Mouse (Mus musculus): ENCODE measurements around the gene Cbfa2t2.

Cbfa2t2 gene

DNA sequence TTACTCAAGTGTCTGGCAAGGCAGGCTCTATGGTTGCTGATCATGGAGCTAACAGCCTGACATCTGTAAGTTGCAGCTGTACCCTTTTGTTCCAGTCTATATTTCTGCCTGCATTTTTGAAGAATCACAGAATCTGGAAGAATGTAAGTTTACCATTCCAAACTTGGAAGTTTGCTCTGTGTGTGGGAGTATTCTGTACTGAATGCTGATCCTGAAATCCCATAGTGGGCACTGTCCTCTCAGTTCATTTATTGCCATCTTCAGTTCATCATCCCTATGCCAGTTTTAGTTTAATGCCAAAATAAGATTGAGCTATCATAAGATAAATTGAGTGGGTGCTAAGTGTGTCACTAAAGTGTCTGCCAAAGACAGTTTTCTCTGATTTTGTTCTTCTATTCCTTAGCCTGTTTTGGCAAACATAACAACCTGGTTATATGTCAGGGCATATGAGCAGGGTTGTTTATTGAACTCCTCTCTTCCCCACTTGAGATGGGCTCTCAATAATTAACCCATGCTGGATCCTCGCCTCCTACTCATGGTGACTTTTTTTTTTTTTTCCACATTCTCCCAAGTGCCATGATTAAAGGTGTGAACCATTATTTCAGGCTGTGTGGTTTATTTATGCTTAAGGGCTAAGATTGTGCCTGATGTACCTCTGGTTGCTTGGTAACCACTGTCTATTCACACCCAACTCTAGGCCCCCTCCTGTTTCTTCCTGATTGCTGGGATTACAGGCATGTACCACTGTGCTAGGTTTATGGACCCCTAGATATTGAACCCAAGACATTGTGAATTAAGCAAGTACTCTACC, 38.2 kb downstream of the Cbfa2t2 start:
- DNase-seq (ENCODE audit: low read depth, low spot score), result no peak

DNA sequence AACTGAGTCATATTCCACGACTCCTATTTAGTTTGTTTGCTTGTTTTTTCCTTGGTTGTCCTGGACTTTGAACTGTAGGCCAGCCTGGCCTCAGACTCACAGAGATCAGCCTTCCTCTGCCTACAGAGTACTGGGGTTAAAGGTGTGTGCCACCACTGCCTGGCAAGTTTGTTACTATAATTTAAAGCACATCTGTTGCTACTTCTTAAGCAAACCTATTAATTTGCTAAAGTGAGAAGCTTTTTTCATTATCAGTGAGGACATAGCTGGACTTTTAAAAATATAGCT, 38.7 kb downstream of the Cbfa2t2 start:
- DNase-seq (ENCODE audit: low read depth, low spot score), result no peak

DNA sequence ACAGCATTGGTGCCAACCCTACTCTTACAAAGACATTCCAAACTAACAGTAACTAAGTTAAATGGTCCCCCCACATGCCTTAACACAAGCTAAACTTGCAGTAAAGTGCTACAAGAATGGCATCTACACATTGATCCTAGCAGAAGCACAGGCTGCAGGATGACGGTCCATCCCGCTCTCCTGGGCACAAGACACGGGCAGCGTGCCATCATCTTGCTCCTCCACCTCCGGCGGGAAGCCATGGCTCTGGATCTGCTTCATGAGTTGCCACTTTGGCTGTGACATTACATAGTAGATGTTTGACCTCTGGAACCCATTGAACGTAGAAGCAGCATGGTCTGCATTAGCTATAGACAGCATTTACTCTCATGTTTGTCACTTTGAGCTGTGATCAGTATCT, 39.6 kb downstream of the Cbfa2t2 start:
- DNase-seq (ENCODE audit: low read depth, low spot score), result no peak

DNA sequence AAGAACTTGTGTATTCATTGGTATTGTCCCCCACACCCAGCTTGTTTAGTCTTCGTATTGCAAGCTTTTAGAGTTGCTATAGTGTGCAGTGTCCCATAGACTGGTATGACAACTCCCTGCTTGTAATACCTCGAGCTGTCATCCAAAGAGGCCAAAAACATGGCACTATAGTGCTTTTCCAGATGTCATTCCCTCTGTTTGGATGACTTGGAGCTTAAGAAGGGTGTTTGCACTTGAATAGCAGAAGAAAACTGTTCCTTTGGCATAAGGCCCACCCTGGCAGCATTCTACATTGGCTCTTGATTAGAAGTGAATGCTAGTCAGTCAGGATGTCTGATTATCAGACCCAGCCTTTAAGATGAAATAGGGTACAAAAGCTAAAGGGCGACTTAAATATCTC, 40.7 kb downstream of the Cbfa2t2 start:
- DNase-seq (ENCODE audit: low read depth, low spot score), result no peak

DNA sequence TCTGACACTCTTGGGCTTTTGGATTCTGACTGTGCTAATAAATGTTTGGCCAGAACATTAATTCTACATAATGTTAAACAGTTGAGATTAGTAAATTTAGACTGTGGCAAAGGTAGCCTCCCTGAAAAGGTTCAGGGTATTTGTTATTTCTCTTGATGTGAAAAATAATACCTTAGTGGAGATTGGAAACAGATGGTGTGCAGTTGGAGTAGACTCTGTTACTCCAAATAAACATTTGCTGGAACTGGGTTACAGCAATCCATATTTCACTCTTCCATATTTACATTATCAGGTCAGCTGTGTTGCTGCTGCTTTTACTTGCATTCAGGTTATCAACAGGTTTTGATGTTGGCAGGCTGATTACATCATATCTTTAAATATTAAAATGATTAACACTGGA, 55.5 kb downstream of the Cbfa2t2 start:
- DNase-seq (ENCODE audit: low read depth, low spot score), result no peak

DNA sequence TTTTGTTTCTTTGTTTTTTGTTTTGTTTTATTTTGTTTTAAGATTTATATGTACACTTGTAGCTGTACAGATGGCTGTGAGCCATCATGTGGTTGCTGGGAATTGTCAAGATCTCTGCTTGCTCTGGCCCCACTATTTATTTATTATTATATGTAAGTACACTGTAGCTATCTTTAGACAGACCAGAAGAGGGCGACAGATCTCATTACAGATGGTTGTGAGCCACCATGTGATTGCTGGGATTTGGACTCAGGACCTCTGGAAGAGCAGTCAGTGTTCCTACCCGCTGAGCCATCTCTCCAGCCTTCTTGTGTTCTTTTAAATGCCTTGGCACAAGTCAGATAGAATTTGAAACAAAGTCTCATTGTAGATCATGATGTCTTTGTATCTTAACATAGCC, 57.3 kb downstream of the Cbfa2t2 start:
- DNase-seq (ENCODE audit: low read depth, low spot score), result peak; percentile 24

DNA sequence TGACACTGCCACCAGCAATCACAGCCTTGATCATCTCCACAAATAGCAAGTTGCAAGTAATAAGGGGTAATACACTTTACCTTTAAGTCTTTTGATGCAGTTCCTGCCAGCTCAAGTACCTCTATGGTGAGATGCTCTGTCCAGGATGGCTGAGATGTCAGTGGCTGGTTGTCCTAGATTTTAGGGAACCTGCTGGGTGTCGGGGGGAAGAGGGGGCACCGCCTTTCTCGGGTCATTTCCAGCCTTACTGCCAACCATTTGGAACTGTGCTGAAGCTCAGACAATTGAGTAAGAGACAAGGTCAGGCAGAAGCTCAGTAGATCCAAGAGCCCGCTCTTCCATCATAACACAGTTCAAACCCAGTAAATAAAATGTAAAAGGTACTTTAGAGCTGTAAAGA, 58.7 kb downstream of the Cbfa2t2 start:
- DNase-seq (ENCODE audit: low read depth, low spot score), result no peak

DNA sequence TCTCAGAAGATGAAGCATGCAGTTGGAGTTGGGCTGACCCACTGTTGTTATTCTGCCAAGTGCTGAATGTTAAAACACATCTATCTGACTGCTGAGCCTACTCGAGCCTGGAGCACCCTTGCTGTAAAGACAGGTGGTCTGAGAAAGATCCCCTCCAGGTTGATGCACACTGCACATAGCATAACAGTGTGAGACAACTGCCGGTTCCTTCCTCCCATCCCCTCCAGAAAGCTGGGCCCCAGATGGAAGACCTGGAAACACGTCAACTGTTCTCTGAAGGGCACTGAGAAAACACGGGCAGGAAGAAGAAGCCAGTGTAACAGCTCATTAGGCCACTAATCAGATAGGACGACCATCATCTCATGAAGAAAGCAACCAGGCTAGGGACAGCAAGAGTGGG, 62.3 kb downstream of the Cbfa2t2 start:
- no peak for DNase-seq (ENCODE audit: low read depth, low spot score)

DNA sequence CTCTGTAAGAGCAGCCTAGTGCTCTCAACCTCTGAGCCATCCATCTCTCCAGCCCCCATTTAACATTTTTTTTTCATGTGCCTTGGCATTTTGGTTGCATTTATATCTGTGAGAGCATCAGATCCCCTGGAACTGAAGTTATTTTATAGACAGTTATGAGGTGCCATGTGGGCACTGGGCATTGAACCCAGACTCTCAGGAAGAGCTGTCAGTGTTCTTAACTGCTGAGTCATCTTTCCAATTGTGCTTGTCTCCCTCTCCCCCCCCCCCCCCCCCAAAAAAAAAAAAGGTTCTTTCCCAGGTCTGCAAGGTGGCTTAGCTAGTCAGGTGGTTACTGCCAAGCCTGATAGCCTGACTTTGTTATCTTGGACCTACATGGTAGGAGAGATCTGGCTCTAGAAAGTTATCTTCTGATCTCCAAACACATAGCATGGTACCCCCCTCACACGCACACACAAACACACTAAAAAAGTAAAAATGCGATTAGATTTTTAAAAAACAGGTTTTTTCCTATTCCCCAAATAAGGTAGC, 63.5 kb downstream of the Cbfa2t2 start:
- no peak for DNase-seq (ENCODE audit: low read depth, low spot score)

DNA sequence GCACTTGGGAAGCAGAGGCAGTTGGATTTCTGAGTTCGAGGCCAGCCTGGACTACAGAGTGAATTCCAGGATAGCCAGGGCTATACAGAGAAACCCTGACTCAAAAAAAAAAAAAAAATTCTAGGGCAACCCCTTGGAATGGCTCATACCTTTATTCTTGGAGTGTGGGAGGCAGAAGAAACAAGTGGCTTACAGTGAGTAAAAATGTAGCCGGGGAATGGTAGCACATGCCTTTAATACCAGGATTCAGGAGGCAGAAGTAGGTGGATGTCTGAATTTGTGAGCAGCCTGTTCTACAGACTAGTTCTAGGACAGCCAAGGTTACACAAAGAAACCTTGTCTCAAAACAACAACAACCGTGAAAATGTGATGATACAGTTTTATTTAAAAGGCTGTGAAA, 64.5 kb downstream of the Cbfa2t2 start:
- DNase-seq (ENCODE audit: low read depth, low spot score), result no peak

DNA sequence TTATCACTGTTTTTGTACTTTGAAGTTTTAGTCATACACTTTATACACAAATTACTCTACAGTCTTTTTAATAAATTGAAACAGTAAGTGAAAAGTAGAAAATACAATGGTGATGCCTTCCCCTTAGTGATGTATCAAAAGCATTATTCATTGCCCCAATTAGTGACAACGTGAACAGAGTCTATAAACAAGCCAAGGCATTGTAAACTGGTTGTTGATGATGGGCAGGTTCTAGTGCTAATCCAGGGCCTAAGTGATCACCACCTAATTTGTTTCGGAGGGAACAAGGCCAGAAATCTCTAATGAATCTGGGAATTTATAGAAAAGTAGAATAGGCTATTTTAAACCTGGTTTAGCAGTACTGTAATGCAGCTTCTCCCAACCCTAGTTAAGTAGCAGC, 70.8 kb downstream of the Cbfa2t2 start:
- no peak for DNase-seq (ENCODE audit: low read depth, low spot score)

DNA sequence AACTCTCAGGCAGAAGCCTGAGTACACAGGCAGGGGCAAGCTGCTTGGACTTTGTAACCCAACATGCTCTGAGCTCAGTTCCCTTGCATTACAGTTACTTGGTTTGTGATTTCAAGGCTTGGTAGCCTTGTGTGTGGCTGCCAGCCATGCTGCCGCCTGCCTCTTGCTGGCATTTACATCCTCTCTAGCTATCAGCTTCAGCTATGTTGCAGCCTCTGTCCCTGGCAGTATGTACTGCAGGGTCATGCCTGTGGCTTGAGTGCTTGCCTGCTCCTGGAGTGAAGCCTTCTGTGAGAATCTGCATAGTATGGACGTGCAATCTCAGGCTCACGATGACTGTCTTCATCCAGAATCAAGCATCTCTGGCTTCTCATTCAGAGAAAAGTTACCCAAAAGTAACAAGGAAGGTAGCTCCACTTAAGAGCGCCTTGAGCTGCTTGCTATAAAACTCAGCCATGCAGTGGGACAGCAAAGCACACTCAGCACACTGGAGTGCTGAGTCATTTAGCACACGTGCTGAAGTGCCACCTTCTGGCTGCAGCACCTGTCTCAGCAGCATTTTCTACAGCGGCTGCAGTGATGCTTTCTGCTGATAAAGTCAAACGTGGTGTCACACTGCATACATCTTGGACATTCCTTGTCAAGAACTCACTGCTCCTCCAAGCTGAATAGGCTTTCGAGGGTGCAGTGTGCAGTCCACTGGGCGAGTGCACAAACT, 71.4 kb downstream of the Cbfa2t2 start:
- no peak for DNase-seq (ENCODE audit: low read depth, low spot score)

DNA sequence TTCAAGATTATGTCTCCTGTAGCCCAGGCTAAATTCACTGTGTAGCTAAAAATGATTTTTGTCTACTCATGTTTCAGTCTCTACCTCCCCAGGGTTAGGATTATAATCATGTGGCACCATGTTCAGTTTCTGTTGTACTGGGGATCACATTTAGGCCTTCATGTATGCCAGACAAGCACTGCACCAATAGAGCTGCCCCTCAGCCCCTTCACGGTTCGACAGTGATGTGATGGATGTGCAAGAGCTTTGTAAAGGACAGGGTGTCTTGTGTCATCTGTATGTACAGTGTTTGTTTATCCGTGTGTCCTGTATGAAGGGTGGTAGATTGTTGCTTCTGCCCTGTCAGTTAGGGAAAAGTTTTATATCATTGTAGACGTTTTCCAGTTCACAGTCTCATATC, 72.2 kb downstream of the Cbfa2t2 start:
- DNase-seq (ENCODE audit: low read depth, low spot score), result no peak

DNA sequence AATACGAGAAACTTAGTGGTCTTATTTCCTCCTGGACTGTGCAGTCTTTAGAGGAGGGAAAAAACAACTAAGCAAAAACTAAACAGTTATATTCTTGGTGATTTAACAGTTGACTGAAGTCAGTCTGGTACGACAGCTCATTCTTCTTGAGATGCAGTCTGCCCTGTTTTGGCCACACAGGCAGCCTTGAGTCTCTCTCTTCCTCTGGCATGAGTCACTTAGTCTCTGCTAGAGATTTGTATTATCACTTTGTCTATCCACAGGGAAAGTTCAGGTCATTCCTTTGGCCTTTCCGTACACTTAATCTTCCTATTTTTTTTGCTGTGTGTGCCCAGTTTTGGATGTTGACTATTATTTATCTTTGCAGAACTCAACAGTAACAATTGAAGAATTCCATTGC, 73.9 kb downstream of the Cbfa2t2 start:
- no peak for DNase-seq (ENCODE audit: low read depth, low spot score)

DNA sequence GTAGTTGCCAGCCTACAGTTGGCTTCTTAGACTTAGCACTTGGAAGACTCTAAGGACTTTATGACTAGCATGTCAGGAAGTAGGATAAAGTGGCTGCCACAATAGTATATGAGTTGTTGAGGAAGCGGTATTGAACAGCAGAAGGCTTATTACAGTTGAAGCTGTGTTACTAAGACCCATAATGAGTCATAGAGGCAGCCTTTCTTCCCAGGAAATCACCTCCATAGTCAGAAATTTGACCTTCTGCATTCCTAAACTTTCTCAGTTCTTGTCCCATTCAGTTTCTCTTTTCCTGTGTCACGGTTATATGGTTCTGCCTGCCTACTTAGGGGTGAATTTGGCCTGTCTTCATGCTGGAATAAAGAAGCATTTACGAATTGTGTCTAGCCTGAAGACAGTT, 80.7 kb downstream of the Cbfa2t2 start:
- no peak for DNase-seq (ENCODE audit: low read depth, low spot score)

DNA sequence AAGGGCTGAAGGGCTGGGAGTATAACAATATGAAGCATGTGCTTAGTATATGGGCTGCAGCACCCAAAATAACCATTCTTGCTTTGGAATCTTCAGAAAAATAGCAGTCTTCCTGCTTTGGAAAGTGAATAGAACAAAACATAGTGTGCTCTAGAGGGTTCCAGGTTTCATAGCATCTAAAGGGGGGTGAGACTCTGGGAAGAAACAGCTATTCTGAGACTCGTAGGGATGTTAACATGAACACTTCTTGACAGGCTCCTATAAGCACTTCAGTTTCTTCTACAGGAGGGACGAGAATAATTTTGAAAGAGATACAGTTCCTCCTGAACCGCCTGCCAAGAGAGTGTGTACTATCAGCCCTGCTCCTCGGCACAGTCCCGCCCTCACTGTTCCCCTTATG, 81.1 kb downstream of the Cbfa2t2 start:
- no peak for DNase-seq (ENCODE audit: low read depth, low spot score)

DNA sequence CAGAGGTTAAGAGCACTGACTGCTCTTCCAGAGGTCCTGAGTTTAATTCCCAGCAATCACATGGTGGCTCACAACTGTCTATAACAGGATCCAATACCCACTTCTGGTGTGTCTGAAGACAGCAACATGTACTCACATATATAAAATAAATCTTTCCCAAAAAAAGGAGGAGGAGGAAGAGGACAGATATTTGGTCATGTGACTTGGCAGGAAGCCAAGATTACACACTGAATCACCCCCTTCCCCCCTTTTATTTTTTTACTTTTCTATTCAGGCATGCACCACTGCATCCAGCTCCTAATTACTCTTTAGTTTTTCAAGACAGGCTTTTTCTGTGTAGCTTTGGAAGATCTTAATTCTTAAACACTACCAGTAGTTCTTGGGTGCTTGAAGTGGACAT, 85.2 kb downstream of the Cbfa2t2 start:
- no peak for DNase-seq (ENCODE audit: low read depth, low spot score)

DNA sequence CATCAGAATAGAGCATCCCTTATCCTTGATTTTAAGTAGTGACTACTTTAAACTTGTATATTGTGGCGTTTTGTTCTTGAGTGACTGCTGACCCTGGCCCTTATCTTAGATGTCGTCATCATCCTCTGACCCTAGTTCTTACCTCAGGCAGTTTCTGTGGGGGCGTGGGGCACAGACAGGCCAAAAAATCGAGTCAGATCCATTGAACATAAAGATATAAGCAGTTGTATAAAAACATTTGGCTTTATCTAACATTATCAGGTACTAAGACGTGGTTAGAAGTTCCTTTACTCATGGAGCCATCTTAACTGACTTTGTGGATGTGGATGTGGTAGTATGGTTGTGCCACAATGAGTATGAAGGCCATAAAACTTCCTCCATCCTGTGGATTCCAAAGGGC, 86.1 kb downstream of the Cbfa2t2 start:
- DNase-seq (ENCODE audit: low read depth, low spot score), result no peak

DNA sequence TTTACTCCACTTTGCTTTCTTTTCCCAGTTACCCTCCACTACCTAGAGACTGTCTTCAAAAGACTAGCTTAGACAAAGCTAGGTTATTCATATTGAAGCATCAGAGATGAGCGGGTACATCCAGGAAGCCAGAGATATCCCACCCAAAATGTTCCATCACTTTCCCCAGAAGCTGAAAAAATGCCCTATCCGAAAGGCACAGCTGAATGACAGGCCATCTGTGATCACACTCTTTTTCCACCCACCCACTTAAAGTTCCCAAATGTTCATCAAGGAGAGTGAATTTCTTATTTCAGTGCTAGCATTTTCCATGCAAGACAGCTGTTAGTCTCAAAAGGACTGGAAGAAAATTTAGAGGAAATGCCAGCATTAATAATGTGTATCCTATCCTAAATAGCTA, 89.0 kb downstream of the Cbfa2t2 start:
- DNase-seq (ENCODE audit: low read depth, low spot score), result no peak

DNA sequence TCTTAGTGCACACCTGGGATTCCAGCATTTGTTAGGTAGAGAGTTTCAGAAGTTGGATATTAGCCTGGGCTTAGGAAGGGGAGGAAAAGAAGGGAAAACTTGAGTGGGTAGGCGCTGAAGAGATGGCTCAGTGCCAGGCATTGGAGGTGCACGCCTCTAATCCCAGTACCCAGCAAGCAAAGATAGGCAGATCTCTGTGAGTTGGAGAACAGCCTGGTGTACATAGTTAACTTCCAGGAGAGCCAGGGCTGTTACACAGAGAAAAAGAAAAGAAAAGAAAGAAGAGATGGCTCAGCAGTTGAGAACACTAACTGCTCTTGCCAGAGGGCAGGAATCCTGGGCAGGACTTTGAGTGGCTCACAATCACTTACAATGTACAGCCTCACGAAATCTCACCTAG, 90.2 kb downstream of the Cbfa2t2 start:
- no peak for DNase-seq (ENCODE audit: low read depth, low spot score)

DNA sequence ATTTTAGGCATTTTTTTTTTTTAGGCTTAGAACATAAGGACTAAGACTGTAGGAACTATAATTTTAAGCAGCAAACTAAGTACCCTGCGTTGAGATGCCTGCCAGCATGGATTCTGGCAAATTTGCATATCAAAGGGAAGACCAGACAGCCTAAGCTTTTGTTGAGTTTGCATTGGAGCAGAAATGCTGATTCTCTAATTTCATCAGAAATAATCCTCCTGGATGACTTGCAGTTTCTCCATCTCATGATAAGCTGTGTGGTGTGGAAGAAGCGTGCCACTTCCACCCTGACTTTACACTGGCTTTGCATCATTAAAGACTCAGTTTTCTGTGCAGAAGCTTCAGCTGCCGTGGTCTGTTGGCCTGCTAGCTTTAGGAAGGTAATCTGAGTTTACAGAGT, 96.6 kb downstream of the Cbfa2t2 start:
- DNase-seq (ENCODE audit: low read depth, low spot score), result no peak

DNA sequence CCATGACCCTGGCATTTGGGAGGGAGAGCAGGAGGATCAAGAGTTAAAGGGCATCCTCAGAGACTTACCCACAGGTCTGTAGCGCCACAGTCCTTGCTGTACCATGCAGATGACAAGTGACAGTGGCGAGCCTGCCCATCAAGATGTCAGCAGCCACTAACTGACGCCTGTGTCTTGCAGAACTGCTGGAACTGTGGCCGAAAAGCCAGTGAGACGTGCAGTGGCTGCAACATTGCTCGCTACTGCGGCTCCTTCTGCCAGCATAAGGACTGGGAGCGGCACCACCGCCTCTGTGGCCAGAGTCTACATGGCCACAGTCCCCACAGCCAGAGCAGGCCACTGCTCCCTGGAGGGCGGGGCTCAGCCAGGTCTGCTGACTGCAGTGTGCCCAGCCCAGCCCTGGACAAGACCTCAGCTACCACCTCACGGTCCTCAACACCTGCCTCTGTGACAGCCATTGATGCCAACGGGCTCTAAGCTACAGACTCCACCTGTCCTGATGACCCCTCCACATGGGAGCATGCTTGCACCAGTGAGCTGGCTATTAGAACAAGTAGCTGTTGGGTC, 98.5 kb downstream of the Cbfa2t2 start:
- no peak for DNase-seq (ENCODE audit: low read depth, low spot score)

DNA sequence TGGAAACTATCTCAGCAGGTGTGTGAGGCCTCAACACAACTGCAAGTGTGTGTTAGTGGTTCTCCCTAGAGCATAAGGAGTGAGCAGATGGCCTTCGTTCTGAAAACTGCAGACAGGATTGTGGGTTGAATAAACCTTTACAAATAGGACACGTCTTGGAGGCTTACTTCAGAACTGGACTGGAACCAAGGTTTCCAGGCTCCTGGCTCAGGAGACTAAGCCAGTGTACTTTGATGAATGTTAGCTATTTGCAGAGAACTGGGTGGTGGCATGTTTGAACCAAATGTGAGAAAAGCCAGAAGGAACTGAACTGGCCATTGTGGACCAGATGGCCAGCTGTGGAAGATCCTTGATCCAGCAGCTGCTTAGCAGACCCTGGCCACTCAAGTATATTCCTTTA, 102.0 kb downstream of the Cbfa2t2 start:
- DNase-seq (ENCODE audit: low read depth, low spot score), result no peak
